Mouse (Mus musculus): ENCODE data around the gene Cyp8b1. TPM values are rescaled to one million over a fixed set of nuclear protein-coding genes. Genes with fewer than 3 reads are reported as not detected.

Gene Cyp8b1
- total and polyA plus RNA-seq, 3 experiments = not detected

- no peak for DNase-seq (ENCODE audit: low read depth, low spot score)
- no peaks in the 10 kb centered on the region for H3K4me1 ChIP-seq (ENCODE audit: control insufficient read depth in 1 of 2, insufficient read depth in 2 of 2, low read length in 2 of 2)
Measured at GRCm38 (mm10) chr9:121907356-121908070, 8.6 kb downstream of the Cyp8b1 start.

GRCm38 (mm10) chr9:121906456-121906855 lies 9.6 kb downstream of the Cyp8b1 start:
- H3K4me1 ChIP-seq (ENCODE audit: control insufficient read depth in 1 of 2, insufficient read depth in 2 of 2, low read length in 2 of 2) = no peaks in the 10 kb centered on the region
- no peak for DNase-seq (ENCODE audit: low read depth, low spot score)
- TF ChIP-seq ZMIZ1 (IDR thresholded peaks at IDR 0.05; ENCODE audit: low read depth, low read length) (no peak), SIN3A (IDR thresholded peaks at IDR 0.05; ENCODE audit: low read length) (no peak), SMC3 (IDR thresholded peaks at IDR 0.05; ENCODE audit: low read depth, low read length) (no peak), E2F4 (IDR thresholded peaks at IDR 0.05; ENCODE audit: borderline replicate concordance, low read depth, low read length) (no peak), ZKSCAN1 (IDR thresholded peaks at IDR 0.05; ENCODE audit: low read depth, low read length) (no peak), ZNF384 (IDR thresholded peaks at IDR 0.05; ENCODE audit: low read depth, low read length) (no peak), USF1 (IDR thresholded peaks at IDR 0.05; ENCODE audit: low read depth, low read length) (no peak), NRF1 (IDR thresholded peaks at IDR 0.05; ENCODE audit: insufficient read depth, low read depth, low read length, poor library complexity, severe bottlenecking) (no peak), MAX (IDR thresholded peaks at IDR 0.05; ENCODE audit: low read length) (no peak), USF2 (IDR thresholded peaks at IDR 0.05; ENCODE audit: borderline replicate concordance in 1 of 2, insufficient read depth in 1 of 2, low read depth in 1 of 2, low read length in 2 of 2) (no peak), TCF12 (IDR thresholded peaks at IDR 0.05; ENCODE audit: low read depth, low read length) (no peak), CHD2 (IDR thresholded peaks at IDR 0.05; ENCODE audit: low read length) (no peak), MAFK (IDR thresholded peaks at IDR 0.05; ENCODE audit: borderline replicate concordance, low read depth, low read length) (no peak), HCFC1 (IDR thresholded peaks at IDR 0.05; ENCODE audit: low read depth, low read length) (no peak), BHLHE40 (IDR thresholded peaks at IDR 0.05; ENCODE audit: borderline replicate concordance, low read depth, low read length) (no peak), ELF1 (IDR thresholded peaks at IDR 0.05; ENCODE audit: low read depth, low read length) (no peak)

More at GRCm38 (mm10) chr9:121907356-121908070, 8.6 kb downstream of the Cyp8b1 start:
- Histone ChIP-seq H3K4me3 (ENCODE audit: control insufficient read depth in 1 of 2, insufficient read depth in 1 of 2, low read depth in 2 of 2, low read length in 2 of 2) (no peak overlapping the region), H3K79me2 (ENCODE audit: control insufficient read depth, insufficient read depth, low read length, poor library complexity) (no peaks in the 10 kb centered on the region; the same call in 1 of the 2 replicates), H3K36me3 (ENCODE audit: control insufficient read depth in 1 of 2, insufficient read depth in 2 of 2, low read length in 2 of 2) (no peaks in the 10 kb centered on the region), H3K27ac (ENCODE audit: control insufficient read depth, low read depth, low read length) (no peak overlapping the region), H3K9ac (ENCODE audit: control insufficient read depth, low read depth, low read length, poor library complexity, severe bottlenecking) (no peak overlapping the region), H3K27me3 (ENCODE audit: control insufficient read depth in 1 of 2, insufficient read depth in 2 of 2, low read length in 2 of 2) (peaks cover 0 to 2% of the 10 kb centered on the region in 2 experiments; a peak in 2 of 4 replicates), H3K9me3 (replicated peaks; ENCODE audit: insufficient read depth, low read length) (no peaks in the 10 kb centered on the region)
- TF ChIP-seq ELF1 (IDR thresholded peaks at IDR 0.05; ENCODE audit: low read depth, low read length) (no peak), MAZ (IDR thresholded peaks at IDR 0.05; ENCODE audit: low read depth, low read length) (no peak), TAL1 (IDR thresholded peaks at IDR 0.05; ENCODE audit: low read length) (no peak), POLR2AphosphoS5 (IDR thresholded peaks at IDR 0.05; ENCODE audit: borderline replicate concordance, low read depth, low read length) (no peak), E2F4 (IDR thresholded peaks at IDR 0.05; ENCODE audit: borderline replicate concordance, low read depth, low read length) (no peak), CHD1 (IDR thresholded peaks at IDR 0.05; ENCODE audit: low read depth, low read length) (no peak), RAD21 (IDR thresholded peaks at IDR 0.05; ENCODE audit: low read depth, low read length) (no peak), ZNF384 (IDR thresholded peaks at IDR 0.05; ENCODE audit: low read depth, low read length) (no peak), NRF1 (IDR thresholded peaks at IDR 0.05; ENCODE audit: insufficient read depth, low read depth, low read length, poor library complexity, severe bottlenecking) (no peak), MXI1 (IDR thresholded peaks at IDR 0.05; ENCODE audit: low read depth, low read length) (no peak), SIN3A (IDR thresholded peaks at IDR 0.05; ENCODE audit: low read length) (no peak), JUND (IDR thresholded peaks at IDR 0.05; ENCODE audit: low read depth, low read length) (no peak), ETS1 (IDR thresholded peaks at IDR 0.05; ENCODE audit: low read depth, low read length) (no peak), MYC (IDR thresholded peaks at IDR 0.05; ENCODE audit: low read depth, low read length) (no peak), GATA1 (IDR thresholded peaks at IDR 0.05; ENCODE audit: low read depth, low read length) (no peak), GABPA (IDR thresholded peaks at IDR 0.05; ENCODE audit: low read depth, low read length) (no peak), MEF2A (IDR thresholded peaks at IDR 0.05; ENCODE audit: extremely low read depth, insufficient replicate concordance, low read depth, low read length, poor library complexity, severe bottlenecking) (no peak)

More at GRCm38 (mm10) chr9:121906456-121906855, 9.6 kb downstream of the Cyp8b1 start:
- Histone ChIP-seq H3K36me3 (ENCODE audit: control insufficient read depth in 1 of 2, insufficient read depth in 2 of 2, low read length in 2 of 2) (no peaks in the 10 kb centered on the region), H3K4me3 (ENCODE audit: control insufficient read depth in 1 of 2, insufficient read depth in 1 of 2, low read depth in 2 of 2, low read length in 2 of 2) (no peak overlapping the region), H3K79me2 (ENCODE audit: control insufficient read depth, insufficient read depth, low read length, poor library complexity) (no peaks in the 10 kb centered on the region; the same call in 1 of the 2 replicates), H3K27me3 (ENCODE audit: control insufficient read depth in 1 of 2, insufficient read depth in 2 of 2, low read length in 2 of 2) (peaks cover 0 to 2% of the 10 kb centered on the region in 2 experiments; a peak in 1 of 4 replicates), H3K9ac (ENCODE audit: control insufficient read depth, low read depth, low read length, poor library complexity, severe bottlenecking) (no peak overlapping the region), H3K27ac (ENCODE audit: control insufficient read depth, low read depth, low read length) (no peak overlapping the region), H3K9me3 (replicated peaks; ENCODE audit: insufficient read depth, low read length) (no peaks in the 10 kb centered on the region)
